Mouse (Mus musculus) kidney, postnatal 10 days (tissue): ENCODE results near the gene Nol6.
"Not testable (repeated sequence)": the region's sequence is repeated elsewhere in the genome, so short reads cannot be mapped to it uniquely, and the experiment has no call there.

ENCODE experiments used
- DNase-seq: peaks from one replicate; pipeline ENCODE4 v3.0.0; 2021; ENCODE audit warnings: mixed read lengths

The Nol6 gene

GRCm38 (mm10) chr4:41116817-41117216 is 7.4 kb downstream of the Nol6 start:
- DNase-seq = no peak

GRCm38 (mm10) chr4:41115793-41116192 is 8.5 kb downstream of the Nol6 start:
- DNase-seq = no peak

GRCm38 (mm10) chr4:41115074-41115473 is 9.2 kb downstream of the Nol6 start:
- no peak for DNase-seq

GRCm38 (mm10) chr4:41114358-41115070 is 9.7 kb downstream of the Nol6 start:
- no peak for DNase-seq

GRCm38 (mm10) chr4:41108717-41109425 is 15.4 kb downstream of the Nol6 start:
- no peak for DNase-seq

- DNase-seq = no peak
Observed at GRCm38 (mm10) chr4:41107440-41107839, 16.8 kb downstream of the Nol6 start.

- no peak for DNase-seq
Observed at GRCm38 (mm10) chr4:41102901-41103300, 21.4 kb downstream of the Nol6 start.

- DNase-seq = no peak
Observed at GRCm38 (mm10) chr4:41100986-41101385, 23.3 kb downstream of the Nol6 start.

- peak; percentile 18 for DNase-seq
Observed at GRCm38 (mm10) chr4:41098577-41098951, 25.7 kb downstream of the Nol6 start.

- DNase-seq = peak; percentile 76
Observed at GRCm38 (mm10) chr4:41097871-41098576, 26.2 kb downstream of the Nol6 start, which contains the start of gene Aqp3. Aqp3 (minus strand) TSS chr4:41098183.

GRCm38 (mm10) chr4:41097381-41097780 is 26.9 kb downstream of the Nol6 start:
- no peak for DNase-seq

- no peak for DNase-seq
Observed at GRCm38 (mm10) chr4:41096794-41097193, 27.5 kb downstream of the Nol6 start.

- peak; percentile 73 for DNase-seq
Observed at GRCm38 (mm10) chr4:41096169-41096568, 28.1 kb downstream of the Nol6 start.

GRCm38 (mm10) chr4:41094361-41094760 is 29.9 kb downstream of the Nol6 start:
- DNase-seq = no peak

GRCm38 (mm10) chr4:41092958-41093357 is 31.3 kb downstream of the Nol6 start:
- no peak for DNase-seq

GRCm38 (mm10) chr4:41091391-41091790 is 32.9 kb downstream of the Nol6 start:
- DNase-seq = no peak

- DNase-seq = no peak
Observed at GRCm38 (mm10) chr4:41089705-41090104, 34.5 kb downstream of the Nol6 start.

GRCm38 (mm10) chr4:41089189-41089588 is 35.1 kb downstream of the Nol6 start:
- no peak for DNase-seq

- no peak for DNase-seq
Observed at GRCm38 (mm10) chr4:41087459-41088298, 36.6 kb downstream of the Nol6 start.

- DNase-seq = no peak
Observed at GRCm38 (mm10) chr4:41086947-41087346, 37.3 kb downstream of the Nol6 start.

GRCm38 (mm10) chr4:41084819-41085218 is 39.4 kb downstream of the Nol6 start:
- no peak for DNase-seq

GRCm38 (mm10) chr4:41082803-41083202 is 41.5 kb downstream of the Nol6 start:
- not testable (repeated sequence) for DNase-seq

- no peak for DNase-seq
Observed at GRCm38 (mm10) chr4:41081733-41082132, 42.5 kb downstream of the Nol6 start.
